Mouse (Mus musculus) cerebellum, adult 2 months (tissue): ENCODE data around the gene Gm10031. TPM values are rescaled to one million over a fixed set of nuclear protein-coding genes. Genes with fewer than 3 reads are reported as not detected.
A peak's percentile ranks its signal among the peaks of the same experiment; 100 is the strongest.

ENCODE experiments used
- DNase-seq, 2 experiments: peaks; one replicate each; pipeline ENCODE4 v3.0.0; 2021
- H3K27ac ChIP-seq: fragments of 200-500 bp; 2 replicates; pipeline ENCODE4 v1.5.1; 2012; ENCODE audit warnings: low read length, control low read depth, inconsistent platforms; ENCODE audit not compliant: insufficient read depth
- H3K27me3 ChIP-seq: fragments of 200-500 bp; 2 replicates; pipeline ENCODE4 v1.6.1; 2012; ENCODE audit warnings: inconsistent platforms, mild to moderate bottlenecking, low read length, moderate library complexity; ENCODE audit not compliant: control insufficient read depth, insufficient read depth
- H3K4me1 ChIP-seq: fragments of 200-500 bp; 2 replicates; pipeline ENCODE4 v1.6.1; 2011; ENCODE audit warnings: low read length; ENCODE audit not compliant: control insufficient read depth, insufficient read depth
- H3K4me3 ChIP-seq: fragments of 200-500 bp; replicated peaks from 2 replicates; pipeline ENCODE3; 2011; ENCODE audit warnings: mild to moderate bottlenecking, low read depth, low read length, control low read depth; ENCODE audit not compliant: insufficient read depth
- CTCF ChIP-seq: fragments of 200-500 bp; IDR thresholded peaks from 2 replicates; pipeline ENCODE4 v1.5.1; 2011; ENCODE audit warnings: low read depth, mild to moderate bottlenecking, control low read depth, low read length, moderate library complexity, borderline replicate concordance; ENCODE audit not compliant: insufficient read depth
- POLR2A ChIP-seq: fragments of 200-500 bp; IDR thresholded peaks from 2 replicates; pipeline ENCODE4 v1.6.1; 2011; ENCODE audit warnings: low read length, control low read depth, borderline replicate concordance; ENCODE audit not compliant: insufficient read depth
- WGBS: fragments of 180-500 bp; shearing (Covaris S2); methylation state at CpG from one replicate; pipeline ENCODE4 v1.1.7; 2018; 5-methylcytosine and 5-hydroxymethylcytosine counted together
- polyA plus RNA-seq: library from polyadenylated mRNA; depleted of rRNA; stranded (reverse); fragments of >200 nt; gene quantifications from 2 replicates; pipeline ENCODE4 v1.2.3, GENCODE M21; 2012

The Gm10031 gene
- polyA plus RNA-seq, 1 experiment, result 8.7 TPM

DNA sequence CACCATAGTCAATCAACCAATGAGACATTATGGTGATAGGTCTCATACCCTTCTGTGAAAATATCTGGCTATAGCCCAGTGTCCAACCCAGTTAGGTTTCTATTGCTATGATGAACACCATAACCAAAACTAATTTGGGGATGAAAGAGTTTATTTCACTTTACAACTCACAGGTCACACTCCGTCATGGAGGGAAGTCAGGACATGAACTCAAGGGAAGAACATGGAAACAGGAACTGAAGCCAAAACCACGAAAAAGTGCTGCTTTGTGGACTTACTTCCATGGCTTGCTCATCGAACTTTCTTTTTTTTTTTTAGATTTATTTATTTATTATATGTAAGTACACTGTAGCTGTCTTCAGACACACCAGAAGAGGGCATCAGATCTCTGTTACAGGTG is 9.7 kb downstream of the Gm10031 start:
- H3K27ac ChIP-seq, result no peak overlapping the region
- no peak for TF ChIP-seq POLR2A
- no peak for TF ChIP-seq CTCF
- H3K4me1 ChIP-seq, result no peaks in the 10 kb centered on the region
- DNase-seq, result no peak
- H3K4me3 ChIP-seq, result no peak overlapping the region
- H3K27me3 ChIP-seq, result no peaks in the 10 kb centered on the region
- 92% methylated on average over 3 of the region's 3 CpGs for WGBS

- Histone ChIP-seq H3K4me1 (no peaks in the 10 kb centered on the region), H3K4me3 (no peak overlapping the region), H3K27me3 (no peaks in the 10 kb centered on the region), H3K27ac (no peak overlapping the region)
- TF ChIP-seq CTCF, result no peak
- TF ChIP-seq POLR2A, result no peak
- DNase-seq, result no peak
- WGBS, result 92% methylated on average over 4 of the region's 4 CpGs
Observed at GRCm38 (mm10) chr1:156533911-156534310, 10.1 kb downstream of the Gm10031 start.

GRCm38 (mm10) chr1:156537031-156537430 is 13.2 kb downstream of the Gm10031 start:
- WGBS, result 65% methylated on average over 2 of the region's 2 CpGs
- H3K27ac ChIP-seq, result no peak overlapping the region
- DNase-seq, result no peak
- no peaks in the 10 kb centered on the region for H3K4me1 ChIP-seq
- no peak overlapping the region for H3K4me3 ChIP-seq
- H3K27me3 ChIP-seq, result no peaks in the 10 kb centered on the region
- no peak for TF ChIP-seq CTCF
- TF ChIP-seq POLR2A, result no peak

- no peak for DNase-seq
- no peaks in the 10 kb centered on the region for H3K27me3 ChIP-seq
- 72% methylated on average over 6 of the region's 6 CpGs for WGBS
- H3K4me3 ChIP-seq, result no peak overlapping the region
- H3K4me1 ChIP-seq, result no peaks in the 10 kb centered on the region
- TF ChIP-seq POLR2A (no peak), CTCF (no peak)
- no peak overlapping the region for H3K27ac ChIP-seq
Observed at GRCm38 (mm10) chr1:156537701-156538100, 13.9 kb downstream of the Gm10031 start.

GRCm38 (mm10) chr1:156538382-156538781 is 14.6 kb downstream of the Gm10031 start:
- H3K27ac ChIP-seq, result no peak overlapping the region
- no peak for DNase-seq
- no peaks in the 10 kb centered on the region for H3K27me3 ChIP-seq
- no peaks in the 10 kb centered on the region for H3K4me1 ChIP-seq
- 80% methylated on average over 3 of the region's 3 CpGs for WGBS
- TF ChIP-seq CTCF (peak; percentile 21; the same call in 1 of the 2 replicates), POLR2A (no peak)
- H3K4me3 ChIP-seq, result no peak overlapping the region

DNA sequence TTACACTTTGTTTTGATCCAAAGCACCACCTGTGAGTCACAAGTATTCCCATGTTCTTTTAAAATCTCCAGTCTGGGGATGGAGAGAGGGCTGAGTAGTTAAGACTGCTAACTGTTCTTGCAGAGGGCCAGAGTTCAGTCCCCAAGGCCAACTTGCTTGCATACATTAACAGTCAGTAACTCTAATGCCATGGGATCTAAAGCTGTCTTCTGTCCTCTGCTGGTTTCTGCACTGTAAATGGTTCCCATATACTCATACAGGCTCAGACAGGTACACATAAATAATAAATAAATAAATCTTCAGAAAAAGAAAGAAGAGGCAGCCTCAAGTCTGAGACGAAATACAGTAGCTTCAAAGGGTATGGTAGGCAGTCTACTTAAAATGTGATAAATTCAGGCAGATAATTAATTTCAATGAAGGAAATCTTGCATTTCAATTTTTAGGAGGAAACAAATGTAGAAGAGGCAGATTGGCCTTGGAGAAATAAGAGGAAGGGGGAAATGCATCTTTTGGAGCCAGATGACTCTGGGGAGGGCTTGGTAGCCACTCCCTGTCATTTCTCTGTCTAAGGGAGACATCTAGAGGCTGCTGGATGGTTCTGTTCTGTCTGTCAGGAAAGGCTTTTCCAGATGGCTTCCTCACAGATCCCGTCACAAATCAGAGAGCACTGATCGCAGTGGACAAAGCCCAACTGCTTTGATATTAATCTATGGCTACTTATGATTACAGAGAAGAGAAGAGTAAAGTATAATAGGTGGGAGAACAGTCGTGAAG is 16.2 kb downstream of the Gm10031 start:
- peak; percentile 51; the same call in 1 of the 2 replicates for TF ChIP-seq CTCF
- no peak for TF ChIP-seq POLR2A
- H3K4me1 ChIP-seq, result no peaks in the 10 kb centered on the region
- no peak overlapping the region for H3K4me3 ChIP-seq
- no peaks in the 10 kb centered on the region for H3K27me3 ChIP-seq
- H3K27ac ChIP-seq, result no peak overlapping the region
- 43% methylated on average over 4 of the region's 4 CpGs for WGBS
- no peak for DNase-seq

DNA sequence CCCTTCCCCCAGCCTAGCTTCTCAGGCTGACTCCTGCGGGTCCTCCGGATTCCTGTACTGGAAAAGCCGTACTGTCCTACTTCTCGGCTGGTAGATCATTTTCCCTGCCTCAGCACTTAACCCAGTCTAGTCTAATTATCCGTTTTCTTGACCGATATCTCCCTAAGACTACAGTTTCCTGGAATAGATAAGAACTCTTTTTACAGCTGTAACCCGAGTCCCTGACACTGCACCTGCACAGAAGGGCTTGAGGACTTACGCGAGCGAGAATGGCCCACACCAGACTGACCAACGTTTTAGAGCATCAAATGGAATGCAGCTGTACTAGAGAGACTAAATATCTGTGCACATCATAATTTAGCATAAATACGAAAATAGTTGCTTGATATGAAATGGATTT is 20.2 kb downstream of the Gm10031 start:
- WGBS, result 63% methylated on average over 12 of the region's 12 CpGs
- TF ChIP-seq CTCF (no peak), POLR2A (no peak)
- H3K27me3 ChIP-seq, result no peaks in the 10 kb centered on the region
- H3K4me3 ChIP-seq, result no peak overlapping the region
- no peak for DNase-seq
- H3K27ac ChIP-seq, result no peak overlapping the region
- H3K4me1 ChIP-seq, result no peaks in the 10 kb centered on the region

DNA sequence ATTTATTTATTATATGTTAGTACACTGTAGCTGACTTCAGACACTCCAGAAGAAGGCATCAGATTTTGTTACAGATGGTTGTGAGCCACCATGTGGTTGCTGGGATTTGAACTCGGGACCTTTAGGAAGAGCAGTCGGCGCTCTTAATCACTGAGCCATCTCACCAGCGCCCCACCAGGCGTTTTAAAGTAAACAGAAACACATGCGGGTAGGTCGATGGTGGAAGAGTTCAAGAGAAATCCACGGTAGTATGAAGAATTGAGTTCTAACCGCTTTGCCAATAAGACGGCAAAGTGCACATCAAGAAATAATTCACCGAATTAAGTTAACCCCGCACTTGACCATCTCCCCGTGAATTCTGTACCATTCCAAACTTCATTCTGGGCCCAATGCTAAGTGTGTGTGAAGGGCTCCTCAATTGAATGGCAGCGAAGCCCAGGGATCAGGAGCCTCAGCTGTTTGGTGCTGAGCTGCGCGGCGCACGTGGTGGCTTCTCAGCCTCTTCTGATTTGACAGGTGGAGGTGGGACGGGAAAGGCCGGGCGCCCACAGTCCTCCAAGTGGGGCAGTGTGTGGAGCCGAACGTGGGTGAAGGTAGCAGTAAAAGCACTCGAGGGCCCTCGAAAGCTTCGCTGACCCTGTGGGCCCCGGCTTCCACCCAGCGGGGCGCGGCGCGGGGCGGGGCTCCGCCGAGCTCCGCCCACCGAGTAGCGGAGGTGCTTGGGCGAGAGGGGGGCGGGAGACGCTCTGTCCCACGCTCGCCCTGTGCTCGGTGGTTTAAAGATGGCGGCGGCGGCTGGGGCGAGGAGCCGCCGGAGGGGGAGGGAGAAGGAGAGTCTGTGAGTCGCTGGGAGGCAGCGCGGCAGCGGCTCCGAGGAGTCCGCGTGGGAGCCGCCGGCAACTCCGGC is 34.5 kb downstream of the Gm10031 start, which contains the start of gene Abl2:
Gene Abl2 (plus strand): TSS at position 763 of the 907 bp plus-strand sequence.
- no peak for TF ChIP-seq CTCF
- TF ChIP-seq POLR2A, result no peak; the same call in 1 of the 2 replicates
- peak; percentile 89 to 90 for DNase-seq
- Histone ChIP-seq H3K27ac (peak within 1 kb of the TSS; percentile 73), H3K27me3 (no peaks in the 10 kb centered on the region), H3K4me3 (peak within 1 kb of the TSS; percentile 81), H3K4me1 (no peaks in the 10 kb centered on the region)
- 7% methylated on average over 58 of the region's 60 CpGs for WGBS
